Mouse (Mus musculus) MEL (cell line): ENCODE data around the gene Ypel5. TPM values are rescaled to one million over a fixed set of nuclear protein-coding genes. Genes with fewer than 3 reads are reported as not detected.

ENCODE experiments used
- DNase-seq: peaks from one replicate; pipeline ENCODE4 v3.0.0; 2011; ENCODE audit warnings: low read depth, low spot score
- H3K27ac ChIP-seq: 2 replicates; pipeline ENCODE4 v1.5.1; 2012; ENCODE audit warnings: low read depth, mild to moderate bottlenecking, control low read depth, low read length, moderate library complexity; ENCODE audit not compliant: control insufficient read depth
- H3K27me3 ChIP-seq, 2 experiments: fragments of 150-350 bp in 1 of 2; sonication (generic) in 1 of 2; 2 replicates each; pipeline ENCODE4 v1.6.1; 2012; ENCODE audit warnings: low read length in 2 of 2, mild to moderate bottlenecking in 2 of 2, improper control_type of control experiment in 1 of 2, moderate library complexity in 1 of 2; ENCODE audit not compliant: insufficient read depth in 2 of 2, control insufficient read depth in 1 of 2
- H3K36me3 ChIP-seq, 2 experiments: 2 replicates each; pipeline ENCODE4 v1.6.1; 2012 to 2014; ENCODE audit warnings: low read length in 2 of 2, improper control_type of control experiment in 1 of 2, inconsistent platforms in 1 of 2, mild to moderate bottlenecking in 1 of 2; ENCODE audit not compliant: insufficient read depth in 2 of 2, control insufficient read depth in 1 of 2
- H3K4me1 ChIP-seq, 2 experiments: fragments of 150-350 bp in 1 of 2; sonication (generic) in 1 of 2; 2 replicates each; pipeline ENCODE4 v1.6.1; 2012; ENCODE audit warnings: low read length in 2 of 2, improper control_type of control experiment in 1 of 2, mild to moderate bottlenecking in 1 of 2; ENCODE audit not compliant: insufficient read depth in 2 of 2, control insufficient read depth in 1 of 2
- H3K4me3 ChIP-seq, 2 experiments: fragments of 150-350 bp in 1 of 2; sonication (generic) in 1 of 2; 2 replicates each; pipeline ENCODE4 v1.5.1; 2012; ENCODE audit warnings: low read depth in 2 of 2, low read length in 2 of 2, mild to moderate bottlenecking in 2 of 2, moderate library complexity in 2 of 2, control low read depth in 1 of 2, improper control_type of control experiment in 1 of 2; ENCODE audit not compliant: control insufficient read depth in 1 of 2, insufficient read depth in 1 of 2
- H3K79me2 ChIP-seq: 2 replicates; pipeline ENCODE4 v1.6.1; 2012; ENCODE audit warnings: mild to moderate bottlenecking, low read length, moderate library complexity; ENCODE audit not compliant: control insufficient read depth, poor library complexity, insufficient read depth
- H3K9ac ChIP-seq: 2 replicates; pipeline ENCODE4 v1.6.1; 2012; ENCODE audit warnings: low read depth, mild to moderate bottlenecking, control low read depth, low read length, moderate library complexity; ENCODE audit not compliant: control insufficient read depth, poor library complexity, severe bottlenecking
- H3K9me3 ChIP-seq: fragments of 150-350 bp; sonication (generic); replicated peaks from 2 replicates; pipeline ENCODE4 v1.6.1; 2012; ENCODE audit warnings: mild to moderate bottlenecking, low read length, improper control_type of control experiment, moderate library complexity; ENCODE audit not compliant: insufficient read depth
- BHLHE40 ChIP-seq: IDR thresholded peaks from 2 replicates; pipeline ENCODE4 v1.6.1; 2012; ENCODE audit warnings: low read depth, mild to moderate bottlenecking, inconsistent platforms, low read length, improper control_type of control experiment, borderline replicate concordance
- CHD1 ChIP-seq: IDR thresholded peaks from 2 replicates; pipeline ENCODE4 v1.6.1; 2012; ENCODE audit warnings: low read depth, mild to moderate bottlenecking, inconsistent platforms, low read length, improper control_type of control experiment
- CHD2 ChIP-seq: IDR thresholded peaks from 2 replicates; pipeline ENCODE4 v1.6.1; 2011; ENCODE audit warnings: low read length, improper control_type of control experiment
- E2F4 ChIP-seq: IDR thresholded peaks from 2 replicates; pipeline ENCODE4 v1.6.1; 2011; ENCODE audit warnings: low read depth, low read length, improper control_type of control experiment, borderline replicate concordance
- ELF1 ChIP-seq: IDR thresholded peaks from 2 replicates; pipeline ENCODE4 v1.6.1; 2014; ENCODE audit warnings: low read depth, mild to moderate bottlenecking, inconsistent platforms, low read length, improper control_type of control experiment, moderate library complexity
- EP300 ChIP-seq, 2 experiments: IDR thresholded peaks; 2 replicates each; pipeline ENCODE4 v1.6.1; 2011; ENCODE audit warnings: improper control_type of control experiment in 2 of 2, low read length in 2 of 2, low read depth in 1 of 2, mild to moderate bottlenecking in 1 of 2
- ETS1 ChIP-seq: IDR thresholded peaks from 2 replicates; pipeline ENCODE4 v1.6.1; 2012; ENCODE audit warnings: low read depth, mild to moderate bottlenecking, inconsistent platforms, low read length, improper control_type of control experiment, moderate library complexity
- GABPA ChIP-seq: IDR thresholded peaks from 2 replicates; pipeline ENCODE4 v1.6.1; 2012; ENCODE audit warnings: low read depth, mild to moderate bottlenecking, inconsistent platforms, low read length, improper control_type of control experiment, moderate library complexity
- GATA1 ChIP-seq: IDR thresholded peaks from 2 replicates; pipeline ENCODE4 v1.6.1; 2011; ENCODE audit warnings: low read depth, low read length, improper control_type of control experiment
- HCFC1 ChIP-seq: IDR thresholded peaks from 2 replicates; pipeline ENCODE4 v1.6.1; 2012; ENCODE audit warnings: low read depth, mild to moderate bottlenecking, inconsistent platforms, low read length, improper control_type of control experiment, moderate library complexity
- KAT2A ChIP-seq: conservative IDR thresholded peaks from 2 replicates; pipeline ENCODE4 v1.6.1; 2012; ENCODE audit warnings: low read depth, low read length, improper control_type of control experiment, inconsistent platforms
- MAFK ChIP-seq: IDR thresholded peaks from 2 replicates; pipeline ENCODE4 v1.6.1; 2011; ENCODE audit warnings: low read depth, mild to moderate bottlenecking, low read length, improper control_type of control experiment, borderline replicate concordance
- MAX ChIP-seq: IDR thresholded peaks from 2 replicates; pipeline ENCODE4 v1.6.1; 2011; ENCODE audit warnings: low read length, improper control_type of control experiment
- MAZ ChIP-seq: IDR thresholded peaks from 2 replicates; pipeline ENCODE4 v1.6.1; 2012; ENCODE audit warnings: low read depth, mild to moderate bottlenecking, inconsistent platforms, low read length, improper control_type of control experiment
- MEF2A ChIP-seq: IDR thresholded peaks from 2 replicates; pipeline ENCODE4 v1.6.1; 2014; ENCODE audit warnings: low read depth, mild to moderate bottlenecking, inconsistent platforms, low read length, improper control_type of control experiment; ENCODE audit not compliant: poor library complexity, insufficient replicate concordance, severe bottlenecking; ENCODE audit errors: extremely low read depth
- MYB ChIP-seq: IDR thresholded peaks from 2 replicates; pipeline ENCODE4 v1.6.1; 2011; ENCODE audit warnings: mild to moderate bottlenecking, low read depth, low read length, improper control_type of control experiment
- MYC ChIP-seq: IDR thresholded peaks from 2 replicates; pipeline ENCODE4 v1.6.1; 2011; ENCODE audit warnings: low read depth, mild to moderate bottlenecking, low read length, improper control_type of control experiment, moderate library complexity
- NELFE ChIP-seq: IDR thresholded peaks from 2 replicates; pipeline ENCODE4 v1.6.1; 2011; ENCODE audit warnings: low read depth, low read length, improper control_type of control experiment
- NRF1 ChIP-seq: IDR thresholded peaks from 2 replicates; pipeline ENCODE4 v1.6.1; 2014; ENCODE audit warnings: low read depth, mild to moderate bottlenecking, inconsistent platforms, low read length, improper control_type of control experiment, moderate library complexity; ENCODE audit not compliant: poor library complexity, insufficient read depth, severe bottlenecking
- POLR2A ChIP-seq, 2 experiments: IDR thresholded peaks; 2 replicates each; pipeline ENCODE4 v1.6.1; 2011 to 2012; ENCODE audit warnings: low read length in 2 of 2, mild to moderate bottlenecking in 2 of 2, control low read depth in 1 of 2, improper control_type of control experiment in 1 of 2, low read depth in 1 of 2, moderate library complexity in 1 of 2; ENCODE audit not compliant: control insufficient read depth in 1 of 2, insufficient read depth in 1 of 2, poor library complexity in 1 of 2
- POLR2AphosphoS2 ChIP-seq: IDR thresholded peaks from 2 replicates; pipeline ENCODE4 v1.6.1; 2011; ENCODE audit warnings: low read length, improper control_type of control experiment
- POLR2AphosphoS5 ChIP-seq: IDR thresholded peaks from 2 replicates; pipeline ENCODE4 v1.6.1; 2012; ENCODE audit warnings: low read depth, borderline replicate concordance, mild to moderate bottlenecking, inconsistent platforms, low read length, moderate library complexity, mixed read lengths
- RAD21 ChIP-seq: IDR thresholded peaks from 2 replicates; pipeline ENCODE4 v1.6.1; 2011; ENCODE audit warnings: mild to moderate bottlenecking, low read depth, low read length, improper control_type of control experiment
- RCOR1 ChIP-seq: IDR thresholded peaks from 2 replicates; pipeline ENCODE4 v1.6.1; 2012; ENCODE audit warnings: low read depth, mild to moderate bottlenecking, inconsistent platforms, low read length, improper control_type of control experiment
- SIN3A ChIP-seq: IDR thresholded peaks from 2 replicates; pipeline ENCODE4 v1.6.1; 2012; ENCODE audit warnings: low read length, improper control_type of control experiment, inconsistent platforms
- SMC3 ChIP-seq: IDR thresholded peaks from 2 replicates; pipeline ENCODE4 v1.6.1; 2011; ENCODE audit warnings: low read depth, low read length, improper control_type of control experiment
- TAL1 ChIP-seq: IDR thresholded peaks from 2 replicates; pipeline ENCODE4 v1.6.1; 2012; ENCODE audit warnings: mild to moderate bottlenecking, inconsistent platforms, low read length, moderate library complexity, mixed read lengths
- TBP ChIP-seq: IDR thresholded peaks from 2 replicates; pipeline ENCODE4 v1.8.0; 2011; ENCODE audit warnings: low read depth, low read length, improper control_type of control experiment
- TCF12 ChIP-seq: IDR thresholded peaks from 2 replicates; pipeline ENCODE4 v1.6.1; 2014; ENCODE audit warnings: low read depth, mild to moderate bottlenecking, inconsistent platforms, low read length, improper control_type of control experiment, moderate library complexity
- UBTF ChIP-seq: IDR thresholded peaks from 2 replicates; pipeline ENCODE4 v1.6.1; 2012; ENCODE audit warnings: low read depth, mild to moderate bottlenecking, inconsistent platforms, low read length, improper control_type of control experiment, moderate library complexity, borderline replicate concordance; ENCODE audit not compliant: insufficient read depth
- USF1 ChIP-seq: IDR thresholded peaks from 2 replicates; pipeline ENCODE4 v1.6.1; 2014; ENCODE audit warnings: low read depth, mild to moderate bottlenecking, inconsistent platforms, low read length, improper control_type of control experiment, moderate library complexity
- ZC3H11A ChIP-seq: IDR thresholded peaks from 2 replicates; pipeline ENCODE4 v1.6.1; 2012; ENCODE audit warnings: low read depth, mild to moderate bottlenecking, inconsistent platforms, low read length, improper control_type of control experiment
- ZMIZ1 ChIP-seq: IDR thresholded peaks from 2 replicates; pipeline ENCODE4 v1.6.1; 2012; ENCODE audit warnings: low read depth, mild to moderate bottlenecking, inconsistent platforms, low read length, improper control_type of control experiment, moderate library complexity
- ZNF384 ChIP-seq: IDR thresholded peaks from 2 replicates; pipeline ENCODE4 v1.6.1; 2012; ENCODE audit warnings: low read depth, mild to moderate bottlenecking, inconsistent platforms, low read length, improper control_type of control experiment
- polyA plus RNA-seq, 2 experiments: library from polyadenylated mRNA; stranded (reverse) in 1 of 2; unstranded in 1 of 2; fragments of >175 nt in 1 of 2; fragments of >200 nt in 1 of 2; gene quantifications; 2 replicates each; pipeline versions ENCODE4 v1.2.1 to v1.2.4; 2012; ENCODE audit warnings: low replicate concordance in 2 of 2, low read depth in 1 of 2; ENCODE audit not compliant: insufficient read length in 2 of 2, insufficient read depth in 1 of 2, missing spikeins in 1 of 2
- total RNA-seq: library from RNA; depleted of rRNA; stranded (reverse); fragments of 300-350 nt; gene quantifications from 2 replicates; pipeline ENCODE4 v1.2.3, GENCODE M21; 2012; rRNA removed

Ypel5 gene
- 9.2 and 12.6 TPM in 2 replicates for total RNA-seq
- polyA plus RNA-seq, result 10 to 100 TPM; 15.5 to 80.4 TPM

DNA sequence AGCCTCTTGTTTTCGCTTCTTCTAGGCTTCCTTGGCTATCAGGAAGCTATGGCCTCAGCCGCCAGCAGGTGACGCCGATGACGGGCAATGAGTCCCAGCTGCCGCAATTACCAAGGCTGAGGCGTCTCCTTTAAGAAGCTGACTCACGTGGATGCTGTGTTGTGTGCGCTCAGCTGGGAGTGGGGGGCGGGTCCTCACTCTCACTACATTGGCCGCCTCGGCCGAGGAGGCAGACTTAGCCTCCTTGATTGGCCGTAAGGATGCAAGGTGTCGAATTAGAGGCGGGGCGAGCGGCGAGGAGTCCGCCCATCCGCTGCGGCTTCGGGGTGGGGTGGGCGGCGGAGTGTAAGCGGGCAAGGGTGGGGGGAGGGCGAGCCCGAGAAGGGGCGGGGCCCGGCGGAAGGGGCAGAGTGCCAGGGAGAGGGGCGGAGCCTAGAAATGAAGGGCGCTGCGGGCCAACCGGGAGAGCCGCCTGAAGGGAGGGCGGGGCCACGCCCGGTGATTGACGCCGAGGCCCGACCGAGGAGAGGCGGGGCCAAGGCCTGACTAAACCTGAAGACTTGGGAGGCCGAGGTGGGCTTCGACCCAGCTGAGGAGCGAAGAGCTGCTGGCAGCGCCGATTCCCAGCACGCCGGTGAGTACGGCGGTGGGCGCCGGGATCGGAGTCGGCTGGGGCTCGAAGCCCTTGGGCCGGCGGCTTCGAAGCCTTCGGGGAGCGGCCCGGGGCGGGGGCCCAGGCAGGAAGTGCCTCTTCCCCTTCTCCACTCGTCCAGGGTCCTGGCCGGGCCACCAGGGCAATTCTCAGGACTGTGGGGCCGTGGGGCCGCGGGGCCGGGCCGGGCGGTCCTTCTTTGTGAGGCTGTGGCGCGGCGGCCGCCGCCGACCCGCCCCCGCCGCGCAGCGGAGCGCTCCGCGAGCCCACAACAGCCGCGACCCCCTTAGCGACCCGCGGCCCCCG, at the start of gene Ypel5:
TSS of gene Ypel5 (plus strand) at position 296 of the 958 bp plus-strand sequence.
- Histone ChIP-seq H3K4me3 (peak within 1 kb of the TSS; percentile 96), H3K27ac (peak within 1 kb of the TSS; percentile 100), H3K9ac (peak within 1 kb of the TSS; percentile 96), H3K4me1 (peaks cover 10 to 26% of the 10 kb centered on the region in 2 experiments), H3K79me2 (peaks cover 13% of the 10 kb centered on the region), H3K36me3 (peaks cover 0 to 34% of the 10 kb centered on the region in 2 experiments; a peak in 3 of 4 replicates), H3K9me3 (no peaks in the 10 kb centered on the region), H3K27me3 (no peaks in the 10 kb centered on the region)
- peak; percentile 99 for DNase-seq
- no peak for TF ChIP-seq TAL1
- peak; percentile 47 for TF ChIP-seq SMC3
- TF ChIP-seq TBP, result no peak
- TF ChIP-seq GABPA, result no peak
- peak; percentile 100 for TF ChIP-seq SIN3A
- TF ChIP-seq MAZ, result no peak; the same call in 1 of the 2 replicates
- TF ChIP-seq MYC, result 0 out of 2 replicates have a peak, but pooled peaks have one; percentile 44
- TF ChIP-seq RAD21, result peak; percentile 45
- peak in 1 of 2 experiments; percentile 19; a peak in 1 of 4 replicates for TF ChIP-seq EP300 (IDR thresholded peaks at IDR 0.05; ENCODE audit: low read depth in 1 of 2, low read length in 2 of 2)
- no peak for TF ChIP-seq ZC3H11A
- no peak for TF ChIP-seq POLR2AphosphoS2
- TF ChIP-seq BHLHE40, result peak; percentile 97
- TF ChIP-seq USF1, result peak; percentile 79
- TF ChIP-seq NRF1, result 0 out of 2 replicates have a peak, but pooled peaks have one; percentile 10
- peak in 1 of 2 experiments; percentile 33; a peak in 1 of 4 replicates for TF ChIP-seq POLR2A (IDR thresholded peaks at IDR 0.05; ENCODE audit: control insufficient read depth in 1 of 2, insufficient read depth in 1 of 2, low read depth in 1 of 2, low read length in 2 of 2, poor library complexity in 1 of 2)
- TF ChIP-seq ZNF384, result peak; percentile 42; the same call in 1 of the 2 replicates
- no peak for TF ChIP-seq MAFK
- TF ChIP-seq UBTF, result no peak
- no peak for TF ChIP-seq CHD1
- no peak for TF ChIP-seq POLR2AphosphoS5
- TF ChIP-seq TCF12, result peak; percentile 25; the same call in 1 of the 2 replicates
- TF ChIP-seq E2F4, result no peak
- peak; percentile 99 for TF ChIP-seq MAX
- TF ChIP-seq ELF1, result peak; percentile 74
- TF ChIP-seq CHD2, result peak; percentile 47; the same call in 1 of the 2 replicates
- TF ChIP-seq ZMIZ1, result no peak; the same call in 1 of the 2 replicates
- peak; percentile 74 for TF ChIP-seq HCFC1
- TF ChIP-seq GATA1, result no peak
- no peak for TF ChIP-seq MYB
- TF ChIP-seq NELFE, result no peak; the same call in 1 of the 2 replicates
- TF ChIP-seq RCOR1, result no peak
- peak; percentile 49; the same call in 1 of the 2 replicates for TF ChIP-seq MEF2A
- TF ChIP-seq ETS1, result peak; percentile 98
- no peak for TF ChIP-seq KAT2A
